Mouse (Mus musculus): Measurements from ENCODE around the gene Cd274. TPM values are rescaled to one million over a fixed set of nuclear protein-coding genes. Genes with fewer than 3 reads are reported as not detected.

Cd274 gene
- polyA plus RNA-seq, 1 experiment: not detected

- WGBS: 65% methylated on average over 16 of the region's 16 CpGs
- TF ChIP-seq CTCF (IDR thresholded peaks at IDR 0.05; ENCODE audit: insufficient read depth, low read depth, low read length) (no peak), POLR2A (IDR thresholded peaks at IDR 0.05; ENCODE audit: insufficient read depth, low read depth, low read length) (no peak)
- Histone ChIP-seq H3K4me3 (ENCODE audit: insufficient read depth, low read depth, low read length) (no peak overlapping the region), H3K4me1 (ENCODE audit: control insufficient read depth, insufficient read depth, low read length) (peaks cover 6% of the 10 kb centered on the region), H3K27ac (ENCODE audit: insufficient read depth, low read depth, low read length) (no peak overlapping the region)
These were observed 54.9 kb downstream of the Cd274 start for GRCm38 (mm10) chr19:29422013-29422645.

GRCm38 (mm10) chr19:29422796-29423195, 55.5 kb downstream of the Cd274 start:
- Histone ChIP-seq H3K4me3 (ENCODE audit: insufficient read depth, low read depth, low read length) (no peak overlapping the region), H3K27ac (ENCODE audit: insufficient read depth, low read depth, low read length) (no peak overlapping the region), H3K4me1 (ENCODE audit: control insufficient read depth, insufficient read depth, low read length) (peaks cover 6% of the 10 kb centered on the region)
- TF ChIP-seq CTCF (IDR thresholded peaks at IDR 0.05; ENCODE audit: insufficient read depth, low read depth, low read length): no peak
- no peak for TF ChIP-seq POLR2A (IDR thresholded peaks at IDR 0.05; ENCODE audit: insufficient read depth, low read depth, low read length)
- 82% methylated on average over 7 of the region's 7 CpGs for WGBS

DNA sequence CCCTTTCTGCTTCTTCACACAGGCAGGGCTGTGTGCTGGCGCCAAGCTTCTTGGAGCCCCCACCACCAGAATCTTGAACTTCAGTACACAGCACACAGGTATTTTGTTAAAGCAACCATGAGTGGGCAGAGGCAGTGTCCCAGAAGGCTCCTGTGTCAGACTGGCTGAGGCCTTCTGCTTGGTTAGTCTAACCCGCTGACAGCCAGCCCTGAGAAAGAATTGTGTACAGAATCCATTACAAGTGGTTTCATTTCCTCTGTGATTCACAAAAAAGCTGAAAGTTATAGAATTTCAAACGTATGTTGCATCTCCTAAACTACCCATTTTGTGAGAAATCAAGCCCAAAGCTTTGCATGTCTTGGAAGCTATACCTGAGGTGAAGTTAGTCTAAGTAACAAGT, 63.3 kb downstream of the Cd274 start:
- Histone ChIP-seq H3K4me1 (ENCODE audit: control insufficient read depth, insufficient read depth, low read length) (no peaks in the 10 kb centered on the region), H3K27ac (ENCODE audit: insufficient read depth, low read depth, low read length) (no peak overlapping the region), H3K4me3 (ENCODE audit: insufficient read depth, low read depth, low read length) (no peak overlapping the region)
- 91% methylated on average over 3 of the region's 3 CpGs for WGBS
- TF ChIP-seq CTCF (IDR thresholded peaks at IDR 0.05; ENCODE audit: insufficient read depth, low read depth, low read length) (no peak), POLR2A (IDR thresholded peaks at IDR 0.05; ENCODE audit: insufficient read depth, low read depth, low read length) (no peak)

GRCm38 (mm10) chr19:29430953-29431352, 63.7 kb downstream of the Cd274 start:
- H3K27ac ChIP-seq (ENCODE audit: insufficient read depth, low read depth, low read length): no peak overlapping the region
- no peak overlapping the region for H3K4me3 ChIP-seq (ENCODE audit: insufficient read depth, low read depth, low read length)
- no peaks in the 10 kb centered on the region for H3K4me1 ChIP-seq (ENCODE audit: control insufficient read depth, insufficient read depth, low read length)
- 79% methylated on average over 3 of the region's 3 CpGs for WGBS
- TF ChIP-seq CTCF (IDR thresholded peaks at IDR 0.05; ENCODE audit: insufficient read depth, low read depth, low read length) (no peak), POLR2A (IDR thresholded peaks at IDR 0.05; ENCODE audit: insufficient read depth, low read depth, low read length) (no peak)

DNA sequence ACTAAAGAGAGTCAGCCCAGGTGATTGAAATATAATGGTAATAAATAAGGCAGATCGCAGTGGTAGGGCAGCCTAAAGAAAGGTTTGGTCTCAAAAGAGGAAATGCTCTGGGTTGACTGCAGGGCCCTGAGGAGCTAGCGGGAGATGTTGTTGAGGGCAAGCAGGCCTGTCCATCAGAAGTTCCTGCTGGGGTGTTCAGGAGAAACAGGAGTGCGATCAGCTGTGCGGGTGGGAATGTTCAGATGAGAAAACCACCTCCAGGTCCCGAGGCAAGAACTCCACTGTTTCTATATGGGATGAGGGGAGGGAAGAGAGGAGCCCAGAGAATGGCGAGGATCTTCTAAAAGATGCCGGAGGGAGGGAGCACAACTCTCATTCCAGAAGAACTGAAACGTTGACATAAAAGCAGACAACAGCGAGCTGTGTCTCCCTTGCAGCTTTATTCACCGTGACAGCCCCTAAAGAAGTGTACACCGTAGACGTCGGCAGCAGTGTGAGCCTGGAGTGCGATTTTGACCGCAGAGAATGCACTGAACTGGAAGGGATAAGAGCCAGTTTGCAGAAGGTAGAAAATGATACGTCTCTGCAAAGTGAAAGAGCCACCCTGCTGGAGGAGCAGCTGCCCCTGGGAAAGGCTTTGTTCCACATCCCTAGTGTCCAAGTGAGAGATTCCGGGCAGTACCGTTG, 69.7 kb downstream of the Cd274 start:
- no peak overlapping the region for H3K27ac ChIP-seq (ENCODE audit: insufficient read depth, low read depth, low read length)
- no peak overlapping the region for H3K4me3 ChIP-seq (ENCODE audit: insufficient read depth, low read depth, low read length)
- no peaks in the 10 kb centered on the region for H3K4me1 ChIP-seq (ENCODE audit: control insufficient read depth, insufficient read depth, low read length)
- WGBS: 75% methylated on average over 18 of the region's 18 CpGs
- TF ChIP-seq CTCF (IDR thresholded peaks at IDR 0.05; ENCODE audit: insufficient read depth, low read depth, low read length) (no peak), POLR2A (IDR thresholded peaks at IDR 0.05; ENCODE audit: insufficient read depth, low read depth, low read length) (no peak)

Other genes starting within 250 kb of the Cd274 start
- not detected in 2 replicates for gene Jak2, start 115.6 kb upstream of the Cd274 start, polyA plus RNA-seq (2012; ENCODE audit: insufficient read depth, insufficient read length, low replicate concordance, missing spikeins)
- not detected in 2 replicates for gene Insl6, start 42.1 kb upstream of the Cd274 start, polyA plus RNA-seq (2012; ENCODE audit: insufficient read depth, insufficient read length, low replicate concordance, missing spikeins)
- not detected in 2 replicates for gene Rln1, start 32.8 kb upstream of the Cd274 start, polyA plus RNA-seq (2012; ENCODE audit: insufficient read depth, insufficient read length, low replicate concordance, missing spikeins)
- gene Plgrkt, start 65 bp upstream of the Cd274 start, polyA plus RNA-seq (2012; ENCODE audit: insufficient read depth, insufficient read length, low replicate concordance, missing spikeins): not detected in 2 replicates
- gene Pdcd1lg2, start 43.5 kb downstream of the Cd274 start, polyA plus RNA-seq (2012; ENCODE audit: insufficient read depth, insufficient read length, low replicate concordance, missing spikeins): not detected in 2 replicates
- gene Ric1, start 154.8 kb downstream of the Cd274 start, polyA plus RNA-seq (2012; ENCODE audit: insufficient read depth, insufficient read length, low replicate concordance, missing spikeins): not detected in 2 replicates